Mouse (Mus musculus) ZHBTc4 (cell line): ENCODE results near the gene Hoxd10.

ENCODE experiments used
- DNase-seq: peaks from one replicate; pipeline ENCODE4 v3.0.0-alpha.2; 2011; ENCODE audit warnings: low read depth, low spot score

The Hoxd10 gene

GRCm38 (mm10) chr2:74695813-74696430 lies 4.2 kb downstream of the Hoxd10 start:
- no peak for DNase-seq

GRCm38 (mm10) chr2:74696442-74697335 lies 5.0 kb downstream of the Hoxd10 start:
- peak; percentile 51 for DNase-seq

GRCm38 (mm10) chr2:74697567-74698121 lies 5.9 kb downstream of the Hoxd10 start, which contains the start of gene Hoxd9:
Gene Hoxd9 (plus strand): TSS chr2:74697727.
- peak; percentile 80 for DNase-seq

GRCm38 (mm10) chr2:74698201-74699052 lies 6.7 kb downstream of the Hoxd10 start:
- DNase-seq = peak; percentile 66

GRCm38 (mm10) chr2:74699053-74699430 lies 7.3 kb downstream of the Hoxd10 start:
- DNase-seq = no peak

GRCm38 (mm10) chr2:74699664-74700545 lies 8.2 kb downstream of the Hoxd10 start:
- no peak for DNase-seq

GRCm38 (mm10) chr2:74700546-74701112 lies 8.9 kb downstream of the Hoxd10 start:
- no peak for DNase-seq

- DNase-seq = peak; percentile 69
These were observed 10.5 kb downstream of the Hoxd10 start for GRCm38 (mm10) chr2:74701949-74702819.

- DNase-seq = no peak
These were observed 11.1 kb downstream of the Hoxd10 start for GRCm38 (mm10) chr2:74702820-74703219.

GRCm38 (mm10) chr2:74703317-74703716 lies 11.6 kb downstream of the Hoxd10 start:
- DNase-seq = no peak

- DNase-seq = no peak
These were observed 12.1 kb downstream of the Hoxd10 start for GRCm38 (mm10) chr2:74703720-74704392.

GRCm38 (mm10) chr2:74704393-74704998 lies 12.8 kb downstream of the Hoxd10 start, which contains the start of gene Hoxd8:
Gene Hoxd8 (plus strand): TSS chr2:74704615.
- DNase-seq = peak; percentile 76

- no peak for DNase-seq
These were observed 13.3 kb downstream of the Hoxd10 start for GRCm38 (mm10) chr2:74704999-74705466.

- no peak for DNase-seq
These were observed 13.9 kb downstream of the Hoxd10 start for GRCm38 (mm10) chr2:74705467-74706089.

- no peak for DNase-seq
These were observed 14.8 kb downstream of the Hoxd10 start for GRCm38 (mm10) chr2:74706393-74706960.

- no peak for DNase-seq
These were observed 15.9 kb downstream of the Hoxd10 start for GRCm38 (mm10) chr2:74707599-74707998.

- DNase-seq = no peak
These were observed 17.0 kb downstream of the Hoxd10 start for GRCm38 (mm10) chr2:74708676-74709075.
